Mouse (Mus musculus) lung, adult 10 weeks (tissue): Measurements from ENCODE around the gene Acp4. TPM values are rescaled to one million over a fixed set of nuclear protein-coding genes. Genes with fewer than 3 reads are reported as not detected.

Experiments used
- polyA plus RNA-seq: library from polyadenylated mRNA; stranded (reverse); fragments of 350-450 nt; fragmentation: Illumina TruSeq; extraction: RNeasy Lipid Tissue Mini Kit (QIAGEN cat#74804); gene quantifications from one replicate; pipeline ENCODE4 v1.2.3, GENCODE M21; 2014; ENCODE audit warnings: low read depth, low replicate concordance; ENCODE audit not compliant: insufficient read depth

Gene Acp4
- polyA plus RNA-seq, result not detected

DNA sequence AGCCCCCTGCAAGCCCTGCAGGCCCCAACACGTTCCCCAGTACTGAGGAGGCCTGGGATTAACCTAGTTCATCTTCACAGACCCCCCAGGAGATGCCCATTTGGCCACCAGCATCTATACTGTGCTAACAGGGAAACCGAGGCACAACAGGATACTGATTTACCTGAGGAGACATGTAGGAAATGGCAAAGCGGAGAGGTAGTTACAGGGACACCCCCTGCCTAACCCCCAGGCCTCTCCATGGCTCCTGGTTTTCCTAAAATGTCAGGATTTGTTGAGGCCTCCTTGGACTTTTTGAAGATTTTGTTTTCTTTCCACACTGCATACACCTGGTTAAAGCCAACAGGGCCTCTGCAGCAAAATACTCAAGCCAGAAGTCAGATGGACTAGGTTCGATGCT is at the start of gene Acp4:
Gene Acp4, minus strand, starts transcription at position 101 of the 400 bp plus-strand sequence.

DNA sequence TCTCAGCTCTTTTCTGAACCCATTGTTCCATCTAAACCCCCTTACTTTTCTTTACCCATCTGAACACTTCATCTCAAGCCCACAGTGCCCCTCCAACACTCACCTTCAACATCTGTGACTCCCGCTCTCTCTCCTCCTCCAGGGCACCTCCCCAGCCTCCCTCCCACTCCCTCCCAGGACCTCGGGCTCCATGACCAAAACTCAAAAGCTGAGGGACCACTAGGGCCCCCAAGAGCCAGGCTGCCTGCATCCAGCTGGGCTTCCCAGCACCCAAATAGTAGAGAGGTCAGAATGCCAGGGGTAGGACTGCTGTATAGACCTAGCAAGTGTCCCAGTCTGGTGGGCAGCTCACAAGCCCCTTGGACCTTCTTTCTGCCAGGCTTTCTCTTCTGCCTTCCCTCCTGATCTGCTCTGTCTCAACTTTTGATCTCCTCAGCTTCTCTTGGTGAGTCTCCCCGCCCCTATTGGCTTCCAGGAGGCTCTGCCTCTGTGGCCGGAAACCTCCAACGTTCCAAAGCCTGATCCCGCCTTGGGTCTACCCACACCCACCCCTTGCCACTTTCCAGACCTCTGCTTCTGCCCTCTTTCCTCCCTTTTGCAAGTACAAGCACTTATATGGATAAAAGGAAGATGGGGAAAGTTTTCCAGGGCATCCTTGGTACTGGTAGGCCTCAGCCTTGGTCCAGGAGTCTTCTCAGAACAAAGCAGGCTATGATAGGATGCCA is 49.5 kb upstream of the Acp4 start, which contains the start of gene Clec11a:
Gene Clec11a, minus strand, starts transcription at position 387 of the 725 bp plus-strand sequence.

GRCm38 (mm10) chr7:44261147-44261546 is 4.0 kb upstream of the Acp4 start, which contains the start of gene Gm15517:
Gene Gm15517, plus strand, starts transcription at chr7:44261447.

GRCm38 (mm10) chr7:44246055-44246983 is 10.9 kb downstream of the Acp4 start, which contains the start of the genes 1700028J19Rik and 2410002F23Rik:
Gene 1700028J19Rik, minus strand, starts transcription at chr7:44246695.
Gene 2410002F23Rik, plus strand, starts transcription at chr7:44246722.

DNA sequence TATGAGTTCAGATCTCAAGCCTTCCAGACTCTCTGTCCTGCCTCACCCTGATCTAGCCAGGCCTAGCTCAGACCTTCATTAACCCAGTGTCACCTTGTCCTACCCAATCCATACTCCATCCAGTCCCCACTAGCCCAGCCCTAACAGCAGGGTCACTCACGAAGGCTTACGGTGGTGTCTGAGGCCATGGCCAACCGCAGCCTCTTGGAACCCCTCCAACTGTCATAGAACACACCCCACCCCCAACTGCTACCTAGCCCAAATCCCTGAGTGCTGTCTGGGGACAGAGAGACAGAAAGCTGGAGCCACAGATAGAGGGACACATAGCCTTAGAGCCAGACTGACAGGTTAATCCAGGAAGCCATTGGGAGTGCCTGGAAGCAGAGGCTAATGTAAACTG is 21.3 kb downstream of the Acp4 start, which contains the start of gene Gm36864:
Gene Gm36864, plus strand, starts transcription at position 269 of the 400 bp plus-strand sequence.

DNA sequence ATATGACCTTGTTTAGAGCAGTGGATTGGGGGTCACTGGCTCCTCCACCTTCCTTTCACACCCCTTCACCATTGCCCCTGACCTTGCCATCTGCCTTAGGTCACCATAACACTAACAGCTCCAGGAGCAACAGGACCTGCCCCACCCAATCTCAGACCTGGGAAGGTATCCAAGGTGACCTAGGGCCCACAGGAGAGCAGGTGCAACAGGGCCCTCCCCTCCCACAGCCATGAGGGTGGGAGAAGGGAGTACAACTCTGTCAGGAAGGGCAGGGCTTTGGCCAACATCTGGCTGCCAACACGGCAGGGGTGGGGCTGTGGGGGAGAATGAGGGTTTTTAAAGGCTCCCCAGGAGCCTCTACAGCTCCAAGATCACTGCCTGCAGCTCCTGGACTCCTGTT is 32.1 kb downstream of the Acp4 start, which contains the start of gene Klk1:
Gene Klk1, plus strand, starts transcription at position 285 of the 400 bp plus-strand sequence.

GRCm38 (mm10) chr7:44215645-44216044 is 41.5 kb downstream of the Acp4 start, which contains the start of gene Klk1b5:
Gene Klk1b5, plus strand, starts transcription at chr7:44215945.

GRCm38 (mm10) chr7:44207135-44207534 is 50.0 kb downstream of the Acp4 start, which contains the start of gene Klk1b4:
Gene Klk1b4, plus strand, starts transcription at chr7:44207435.

Other genes with a start within 250 kb of the Acp4 start
- gene Klk1b26, start 245.2 kb downstream of the Acp4 start, polyA plus RNA-seq, result not detected
- not detected for gene Klk1b27, start 205.1 kb downstream of the Acp4 start, polyA plus RNA-seq
- not detected for gene Klk1b21, start 155.1 kb downstream of the Acp4 start, polyA plus RNA-seq
- not detected for gene Klk1b22, start 144.7 kb downstream of the Acp4 start, polyA plus RNA-seq
- gene Klk1b16, start 120.6 kb downstream of the Acp4 start, polyA plus RNA-seq, result not detected
- not detected for gene Klk1b24, start 69.1 kb downstream of the Acp4 start, polyA plus RNA-seq
- gene Klk1b3, start 59.2 kb downstream of the Acp4 start, polyA plus RNA-seq, result not detected
- gene Klk1b4, start 49.9 kb downstream of the Acp4 start, polyA plus RNA-seq, result not detected
- not detected for gene Klk1b5, start 41.4 kb downstream of the Acp4 start, polyA plus RNA-seq
- 1.4 TPM for gene Klk1, start 32.0 kb downstream of the Acp4 start, polyA plus RNA-seq
- gene Gm36864, start 21.2 kb downstream of the Acp4 start, polyA plus RNA-seq, result not detected
- gene 1700028J19Rik, start 10.7 kb downstream of the Acp4 start, polyA plus RNA-seq, result 0.31 TPM
- gene 2410002F23Rik, start 10.7 kb downstream of the Acp4 start, polyA plus RNA-seq, result 13.5 TPM
- not detected for gene Gm15517, start 4.1 kb upstream of the Acp4 start, polyA plus RNA-seq
- gene Clec11a, start 49.5 kb upstream of the Acp4 start, polyA plus RNA-seq, result 3.6 TPM
- gene Shank1, start 52.9 kb upstream of the Acp4 start, polyA plus RNA-seq, result 0.14 TPM
- gene Syt3, start 126.7 kb upstream of the Acp4 start, polyA plus RNA-seq, result 1.0 TPM
- gene 1700008O03Rik, start 128.4 kb upstream of the Acp4 start, polyA plus RNA-seq, result 0.41 TPM
- gene Lrrc4b, start 171.6 kb upstream of the Acp4 start, polyA plus RNA-seq, result 0.48 TPM
- gene Aspdh, start 208.0 kb upstream of the Acp4 start, polyA plus RNA-seq, result not detected
- 66.0 TPM for gene Josd2, start 210.6 kb upstream of the Acp4 start, polyA plus RNA-seq
- gene Emc10, start 239.2 kb upstream of the Acp4 start, polyA plus RNA-seq, result 83.9 TPM
- 2.5 TPM for gene Fam71e1, start 239.2 kb upstream of the Acp4 start, polyA plus RNA-seq